Mouse (Mus musculus) liver, embryonic 12.5 days (tissue): Measurements from ENCODE around the gene Rapgef4. TPM values are rescaled to one million over a fixed set of nuclear protein-coding genes. Genes with fewer than 3 reads are reported as not detected.

ENCODE experiments used
- ATAC-seq: fragments of 200-750 bp; cut with Nextera tagmentation; 2 replicates; pipeline ENCODE4 v1.8.0; 2017; ENCODE audit warnings: moderate number of reproducible peaks, mild to moderate bottlenecking, moderate library complexity
- H3K27ac ChIP-seq: fragments of 300-500 bp; sonication (generic); 2 replicates; pipeline ENCODE4 v1.5.1; 2016; ENCODE audit warnings: mild to moderate bottlenecking
- H3K27me3 ChIP-seq: fragments of 300-500 bp; sonication (generic); replicated peaks from 2 replicates; pipeline ENCODE4 v1.6.1; 2016; ENCODE audit warnings: mild to moderate bottlenecking, moderate library complexity
- H3K36me3 ChIP-seq: fragments of 300-500 bp; sonication (generic); 2 replicates; pipeline ENCODE4 v1.6.1; 2016; ENCODE audit warnings: mild to moderate bottlenecking, moderate library complexity
- H3K4me1 ChIP-seq: fragments of 300-500 bp; sonication (generic); 2 replicates; pipeline ENCODE4 v1.6.1; 2016
- H3K4me2 ChIP-seq: fragments of 300-500 bp; sonication (generic); 2 replicates; pipeline ENCODE4 v1.6.1; 2016; ENCODE audit warnings: mild to moderate bottlenecking, moderate library complexity
- H3K4me3 ChIP-seq: fragments of 300-500 bp; sonication (generic); 2 replicates; pipeline ENCODE4 v1.5.1; 2016; ENCODE audit warnings: mild to moderate bottlenecking, moderate library complexity
- H3K9ac ChIP-seq: fragments of 300-500 bp; sonication (generic); 2 replicates; pipeline ENCODE4 v1.6.1; 2016; ENCODE audit warnings: mild to moderate bottlenecking, moderate library complexity
- H3K9me3 ChIP-seq: fragments of 300-500 bp; sonication (generic); replicated peaks from 2 replicates; pipeline ENCODE4 v1.6.1; 2016; ENCODE audit warnings: mild to moderate bottlenecking, moderate library complexity
- WGBS: fragments of 180-500 bp; shearing (Covaris S2); methylation state at CpG from one replicate; pipeline ENCODE4 v1.1.7; 2016; ENCODE audit not compliant: insufficient replicate concordance; 5-methylcytosine and 5-hydroxymethylcytosine counted together
- polyA plus RNA-seq: library from polyadenylated mRNA; unstranded; fragments of >200 nt; fragmentation: Nextera tagmentation; extraction: Ambion mirVana; gene quantifications from 2 replicates; pipeline ENCODE4 v1.2.1, GENCODE M21; 2016

Rapgef4 gene
- polyA plus RNA-seq, 1 experiment from 2014 or later = 3.6 TPM

- H3K27ac ChIP-seq = peak within 1 kb of the TSS; percentile 61
- ATAC-seq = peak; percentile 82
- H3K4me3 ChIP-seq = peak within 1 kb of the TSS; percentile 92
- no peaks in the 10 kb centered on the region for H3K9me3 ChIP-seq
- peak within 1 kb of the TSS; percentile 95 for H3K9ac ChIP-seq
- peaks cover 22% of the 10 kb centered on the region for H3K4me1 ChIP-seq
- no peaks in the 10 kb centered on the region for H3K36me3 ChIP-seq
- no peaks in the 10 kb centered on the region; the same call in 1 of the 2 replicates for H3K27me3 ChIP-seq
- peak within 1 kb of the TSS; percentile 89 for H3K4me2 ChIP-seq
- WGBS = 2% methylated on average over 30 of the region's 50 CpGs
Measured at GRCm38 (mm10) chr2:72285256-72285887, 304.3 kb downstream of the Rapgef4 start, which contains the start of gene Map3k20. Gene Map3k20, plus strand, starts transcription at chr2:72285637.

GRCm38 (mm10) chr2:72285888-72286661 is 305.0 kb downstream of the Rapgef4 start:
- no peaks in the 10 kb centered on the region for H3K36me3 ChIP-seq
- peak overlapping the region; percentile 92 for H3K4me3 ChIP-seq
- peak overlapping the region; percentile 61 for H3K27ac ChIP-seq
- no peaks in the 10 kb centered on the region; the same call in 1 of the 2 replicates for H3K27me3 ChIP-seq
- under 1% methylated on average over 54 of the region's 60 CpGs for WGBS
- H3K4me2 ChIP-seq = peak overlapping the region; percentile 89
- peak overlapping the region; percentile 95 for H3K9ac ChIP-seq
- H3K4me1 ChIP-seq = peaks cover 22% of the 10 kb centered on the region
- peak; percentile 62 for ATAC-seq
- no peaks in the 10 kb centered on the region for H3K9me3 ChIP-seq

- Histone ChIP-seq H3K4me3 (peak overlapping the region; percentile 19), H3K36me3 (no peaks in the 10 kb centered on the region), H3K27ac (peak overlapping the region; percentile 67), H3K9ac (peak overlapping the region; percentile 7; the same call in 1 of the 2 replicates), H3K9me3 (no peaks in the 10 kb centered on the region), H3K27me3 (no peaks in the 10 kb centered on the region; the same call in 1 of the 2 replicates), H3K4me1 (peaks cover 22% of the 10 kb centered on the region), H3K4me2 (peak overlapping the region; percentile 50)
- WGBS = 19% methylated on average over 4 of the region's 4 CpGs
- ATAC-seq = peak; percentile 90
Measured at GRCm38 (mm10) chr2:72287142-72287541, 306.1 kb downstream of the Rapgef4 start.

GRCm38 (mm10) chr2:72288932-72289534 is 308.0 kb downstream of the Rapgef4 start:
- H3K9me3 ChIP-seq = no peaks in the 10 kb centered on the region
- ATAC-seq = no peak
- no peak overlapping the region for H3K9ac ChIP-seq
- peaks cover 22% of the 10 kb centered on the region for H3K4me1 ChIP-seq
- H3K36me3 ChIP-seq = no peaks in the 10 kb centered on the region
- no peak overlapping the region for H3K4me2 ChIP-seq
- 85% methylated on average over 9 of the region's 11 CpGs for WGBS
- no peak overlapping the region for H3K27ac ChIP-seq
- no peaks in the 10 kb centered on the region; the same call in 1 of the 2 replicates for H3K27me3 ChIP-seq
- H3K4me3 ChIP-seq = no peak overlapping the region

- ATAC-seq = no peak
- 69% methylated on average over 1 of the region's 1 CpGs for WGBS
- no peak overlapping the region for H3K4me2 ChIP-seq
Measured at GRCm38 (mm10) chr2:72291103-72291502, 310.1 kb downstream of the Rapgef4 start.

GRCm38 (mm10) chr2:72292573-72292972 is 311.5 kb downstream of the Rapgef4 start:
- WGBS = 74% methylated on average over 8 of the region's 8 CpGs
- no peak overlapping the region for H3K27ac ChIP-seq
- no peaks in the 10 kb centered on the region for H3K9me3 ChIP-seq
- H3K4me3 ChIP-seq = no peak overlapping the region
- no peak overlapping the region for H3K9ac ChIP-seq
- H3K4me1 ChIP-seq = peaks cover 8% of the 10 kb centered on the region
- no peak overlapping the region for H3K4me2 ChIP-seq
- H3K36me3 ChIP-seq = no peaks in the 10 kb centered on the region
- no peaks in the 10 kb centered on the region for H3K27me3 ChIP-seq
- ATAC-seq = no peak

More at GRCm38 (mm10) chr2:72291103-72291502, 310.1 kb downstream of the Rapgef4 start:
- H3K27ac ChIP-seq = no peak overlapping the region
- H3K4me1 ChIP-seq = peaks cover 14% of the 10 kb centered on the region
- no peaks in the 10 kb centered on the region for H3K36me3 ChIP-seq
- H3K9me3 ChIP-seq = no peaks in the 10 kb centered on the region
- H3K4me3 ChIP-seq = no peak overlapping the region
- H3K27me3 ChIP-seq = no peaks in the 10 kb centered on the region
- H3K9ac ChIP-seq = no peak overlapping the region

GRCm38 (mm10) chr2:72294994-72295393 is 314.0 kb downstream of the Rapgef4 start:
- Histone ChIP-seq H3K9ac (no peak overlapping the region), H3K9me3 (no peaks in the 10 kb centered on the region), H3K4me3 (no peak overlapping the region), H3K4me2 (no peak overlapping the region), H3K27me3 (no peaks in the 10 kb centered on the region), H3K4me1 (no peaks in the 10 kb centered on the region), H3K27ac (no peak overlapping the region), H3K36me3 (peaks cover 10% of the 10 kb centered on the region)
- ATAC-seq = no peak
- WGBS = 74% methylated on average over 6 of the region's 6 CpGs

- Histone ChIP-seq H3K27ac (no peak overlapping the region), H3K4me1 (no peaks in the 10 kb centered on the region), H3K27me3 (no peaks in the 10 kb centered on the region), H3K4me2 (no peak overlapping the region), H3K36me3 (peaks cover 15% of the 10 kb centered on the region), H3K4me3 (no peak overlapping the region), H3K9ac (no peak overlapping the region), H3K9me3 (no peaks in the 10 kb centered on the region)
- 80% methylated on average over 10 of the region's 10 CpGs for WGBS
- ATAC-seq = no peak
Measured at GRCm38 (mm10) chr2:72296984-72297715, 316.1 kb downstream of the Rapgef4 start.

- H3K27ac ChIP-seq = no peak overlapping the region
Measured at GRCm38 (mm10) chr2:72297716-72298082, 316.7 kb downstream of the Rapgef4 start.

GRCm38 (mm10) chr2:72298406-72298805 is 317.4 kb downstream of the Rapgef4 start:
- 54% methylated on average over 4 of the region's 4 CpGs for WGBS
- Histone ChIP-seq H3K36me3 (peaks cover 15% of the 10 kb centered on the region), H3K4me2 (no peak overlapping the region), H3K4me1 (no peaks in the 10 kb centered on the region), H3K9me3 (no peaks in the 10 kb centered on the region), H3K9ac (no peak overlapping the region), H3K27ac (no peak overlapping the region), H3K4me3 (no peak overlapping the region), H3K27me3 (no peaks in the 10 kb centered on the region)
- ATAC-seq = no peak

More at GRCm38 (mm10) chr2:72297716-72298082, 316.7 kb downstream of the Rapgef4 start:
- H3K4me3 ChIP-seq = no peak overlapping the region
- no peak overlapping the region for H3K9ac ChIP-seq
- H3K4me2 ChIP-seq = no peak overlapping the region
- peaks cover 15% of the 10 kb centered on the region for H3K36me3 ChIP-seq
- 77% methylated on average over 10 of the region's 10 CpGs for WGBS
- no peaks in the 10 kb centered on the region for H3K27me3 ChIP-seq
- no peak for ATAC-seq
- H3K4me1 ChIP-seq = no peaks in the 10 kb centered on the region
- no peaks in the 10 kb centered on the region for H3K9me3 ChIP-seq

GRCm38 (mm10) chr2:72301194-72301916 is 320.3 kb downstream of the Rapgef4 start:
- 68% methylated on average over 9 of the region's 9 CpGs for WGBS
- Histone ChIP-seq H3K4me2 (no peak overlapping the region), H3K9me3 (no peaks in the 10 kb centered on the region), H3K27ac (no peak overlapping the region), H3K27me3 (no peaks in the 10 kb centered on the region), H3K4me3 (no peak overlapping the region), H3K36me3 (peaks cover 36% of the 10 kb centered on the region), H3K9ac (no peak overlapping the region), H3K4me1 (no peaks in the 10 kb centered on the region)
- ATAC-seq = no peak
